Mouse (Mus musculus): ENCODE measurements around the gene Isoc2a.

DNA sequence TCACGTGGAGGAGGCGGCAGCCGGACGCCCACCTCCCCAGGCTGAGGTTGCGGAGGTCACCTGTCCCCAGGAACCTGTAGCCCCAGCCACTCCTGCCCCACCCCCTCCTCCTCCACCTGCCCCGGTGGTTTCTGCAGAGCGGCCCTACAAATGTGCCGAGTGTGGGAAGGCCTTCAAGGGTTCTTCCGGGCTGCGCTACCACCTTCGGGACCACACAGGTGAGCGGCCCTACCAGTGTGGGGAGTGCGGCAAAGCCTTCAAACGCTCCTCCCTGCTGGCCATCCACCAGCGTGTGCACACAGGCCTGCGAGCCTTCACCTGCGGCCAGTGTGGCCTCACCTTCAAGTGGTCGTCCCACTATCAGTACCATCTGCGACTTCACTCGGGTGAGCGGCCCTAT is 43.0 kb downstream of the Isoc2a start:
- TF ChIP-seq CHD2 (IDR thresholded peaks at IDR 0.05; ENCODE audit: low read depth, low read length) (no peak), ZC3H11A (IDR thresholded peaks at IDR 0.05; ENCODE audit: borderline replicate concordance, low read depth, low read length) (no peak)

Data from ES-E14 (cell line).